Mouse (Mus musculus) urinary bladder, postnatal 36 days (tissue): ENCODE results near the gene Mtus2.

ENCODE experiments used
- DNase-seq, 2 experiments: peaks; one replicate each; pipeline ENCODE4 v3.0.0; 2022; ENCODE audit warnings: low spot score in 2 of 2, mixed read lengths in 1 of 2

Mtus2 gene

DNA sequence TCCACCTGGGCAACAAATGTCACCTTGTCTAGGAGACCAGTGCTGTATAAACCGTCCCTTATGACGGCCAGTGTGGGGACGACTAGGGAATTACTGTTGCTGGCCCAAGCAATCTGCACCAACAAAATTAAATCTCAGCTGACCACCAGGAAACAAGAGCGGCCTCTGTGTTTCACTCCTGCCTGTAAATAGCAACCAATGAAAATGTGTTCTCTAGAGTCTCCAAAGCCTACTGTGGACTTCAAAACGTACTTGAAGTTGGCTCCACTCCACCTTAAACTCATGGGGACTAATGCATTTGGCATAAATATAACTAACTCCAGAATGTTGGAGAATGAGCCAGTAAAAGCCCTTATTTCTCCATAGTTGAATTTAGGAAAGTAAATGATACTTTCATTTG, 387.3 kb downstream of the Mtus2 start:
- no peak for DNase-seq

DNA sequence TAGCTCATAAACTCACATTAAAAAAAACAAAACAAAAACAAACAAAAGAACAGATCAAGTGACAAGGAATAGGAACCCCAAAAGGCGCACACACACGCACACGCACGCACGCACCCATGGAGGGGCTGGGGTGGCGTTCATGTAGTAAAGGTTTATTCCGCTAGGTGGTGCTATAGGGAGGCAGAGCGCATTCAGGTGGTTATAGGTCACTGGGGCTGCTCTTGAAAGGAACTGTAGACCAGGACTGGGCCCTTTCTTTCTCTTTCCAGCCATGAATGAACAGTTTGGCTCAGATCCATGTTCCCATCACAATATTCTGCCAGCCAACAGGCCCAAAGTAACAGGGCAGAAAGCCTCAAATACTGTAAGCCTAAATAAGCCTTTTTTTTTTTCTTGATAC, 389.4 kb downstream of the Mtus2 start:
- DNase-seq, result no peak

DNA sequence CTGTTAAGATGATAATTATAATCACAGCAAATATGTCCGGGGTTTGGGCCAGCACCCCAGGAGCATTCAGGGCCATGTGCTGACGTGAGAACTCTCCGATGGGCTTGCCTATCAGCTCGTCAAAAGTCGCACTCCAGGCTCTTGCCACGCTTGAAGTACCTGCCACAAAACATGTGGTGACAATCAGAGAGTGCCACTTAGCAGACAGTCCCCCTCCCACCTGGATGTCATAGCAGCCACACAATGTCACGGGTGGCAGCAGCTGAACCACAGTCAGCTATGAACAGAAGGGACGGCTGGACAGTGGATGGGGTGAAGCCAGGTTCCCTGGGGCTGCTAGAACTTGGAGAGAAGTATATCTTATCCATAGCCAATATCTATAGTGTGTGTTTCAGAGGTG, 391.0 kb downstream of the Mtus2 start:
- DNase-seq, result no peak

DNA sequence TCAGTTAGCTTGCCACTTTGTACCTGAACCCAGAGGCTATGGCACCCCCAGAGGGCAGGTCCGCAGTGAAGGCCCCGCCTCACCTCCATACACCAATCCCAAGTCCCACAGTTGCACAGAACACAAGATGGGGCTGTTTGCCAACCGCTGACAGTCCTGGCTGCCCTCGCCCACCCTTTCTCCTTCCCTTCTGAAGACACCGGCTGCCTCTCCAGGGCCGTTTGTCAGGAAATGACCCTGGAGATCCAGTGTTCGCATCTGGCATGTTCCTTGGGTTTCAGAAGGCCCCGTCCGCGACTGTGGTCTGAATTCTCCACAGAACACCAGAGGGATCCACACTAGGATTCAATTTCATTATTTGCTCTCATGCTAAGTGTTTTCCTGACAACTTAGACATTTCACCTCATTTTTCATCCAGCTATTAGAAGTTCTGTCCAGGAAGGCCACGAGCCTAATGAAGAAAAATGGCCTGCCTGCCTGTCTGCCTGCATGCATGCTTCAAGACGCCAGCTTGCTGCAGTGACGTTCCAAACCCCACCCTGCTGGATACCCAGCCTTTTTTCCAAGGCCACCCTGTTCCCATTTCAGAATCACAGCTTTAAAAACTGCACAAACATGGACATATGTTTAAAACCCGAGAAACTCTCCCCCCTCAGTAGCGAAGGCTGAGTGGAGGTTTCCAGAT, 392.3 kb downstream of the Mtus2 start:
- DNase-seq, result no peak

DNA sequence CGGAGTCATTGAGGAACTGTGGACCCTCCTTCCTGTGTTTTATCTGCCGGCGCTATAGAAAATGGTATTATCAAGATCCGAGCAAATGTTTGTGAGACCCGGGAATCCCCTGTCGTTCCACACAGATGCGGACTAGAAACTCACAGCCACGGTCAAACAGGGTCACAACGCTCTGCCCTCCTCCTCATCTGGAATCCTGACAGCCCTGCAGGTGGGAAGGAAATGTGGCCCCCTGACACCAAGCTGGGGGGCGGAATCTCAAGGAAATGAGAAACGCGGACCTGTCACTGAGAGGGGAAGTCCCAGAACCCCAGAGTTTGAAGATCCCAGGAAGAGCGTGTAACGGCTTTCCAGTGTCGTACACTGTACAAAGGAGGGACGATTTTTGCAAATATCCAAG, 396.3 kb downstream of the Mtus2 start:
- no peak for DNase-seq

DNA sequence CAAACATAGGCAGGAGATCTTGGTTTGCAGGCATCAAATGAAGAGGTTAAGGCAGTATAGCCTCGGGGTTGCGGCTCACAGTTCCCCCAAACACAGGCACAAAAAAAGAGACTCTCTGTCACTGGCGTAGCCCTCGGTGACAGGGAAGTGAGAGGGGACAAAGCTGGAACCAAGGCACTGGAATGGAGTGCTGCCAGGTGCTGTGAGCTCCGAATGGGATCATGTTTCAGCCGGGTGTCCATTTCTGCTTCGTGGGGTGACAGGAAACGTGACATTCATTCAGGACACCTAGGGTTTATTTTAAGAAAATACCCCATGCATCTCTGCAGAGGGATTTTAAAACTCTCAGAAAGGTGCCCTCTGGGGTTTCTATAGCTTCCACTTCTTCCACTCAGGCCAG, 397.4 kb downstream of the Mtus2 start:
- no peak for DNase-seq

DNA sequence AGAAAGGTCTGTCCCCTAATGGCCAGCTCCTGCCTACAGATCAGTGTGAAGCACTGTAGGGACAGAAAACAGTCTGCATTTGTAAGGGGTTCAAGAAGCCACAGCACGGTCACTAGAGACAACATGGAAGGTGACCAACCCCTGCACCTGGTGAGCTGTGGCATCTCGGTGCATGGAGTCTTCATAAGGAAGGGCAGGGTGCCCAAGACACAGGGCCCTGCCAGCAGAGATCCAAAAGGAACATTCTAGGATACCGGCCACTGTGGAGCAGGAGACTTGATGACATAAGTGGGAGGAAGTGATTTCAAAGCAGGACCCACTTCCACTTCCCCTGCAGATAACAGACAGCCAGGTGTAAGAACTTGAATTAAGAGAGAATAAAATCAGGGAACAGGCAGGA, 398.7 kb downstream of the Mtus2 start:
- DNase-seq, result no peak

DNA sequence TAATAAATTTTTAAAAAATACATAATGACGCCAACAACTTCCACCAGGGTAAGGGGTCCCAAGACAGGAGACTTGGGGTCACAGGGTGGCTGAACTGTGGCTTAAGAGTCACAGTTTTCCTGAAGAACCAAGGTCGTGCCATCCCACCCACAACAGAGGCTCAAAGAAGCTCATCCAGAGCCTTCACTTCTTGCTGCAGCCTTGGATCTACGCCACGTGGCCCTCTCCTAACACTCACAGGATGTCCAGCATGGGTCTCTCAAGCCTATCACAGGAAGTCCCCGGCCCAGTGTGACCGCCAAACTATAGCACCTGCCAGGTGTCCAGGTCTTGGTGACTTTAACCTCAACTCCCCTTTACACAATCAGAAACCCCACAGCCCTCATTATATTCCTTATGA, 400.0 kb downstream of the Mtus2 start:
- no peak for DNase-seq

DNA sequence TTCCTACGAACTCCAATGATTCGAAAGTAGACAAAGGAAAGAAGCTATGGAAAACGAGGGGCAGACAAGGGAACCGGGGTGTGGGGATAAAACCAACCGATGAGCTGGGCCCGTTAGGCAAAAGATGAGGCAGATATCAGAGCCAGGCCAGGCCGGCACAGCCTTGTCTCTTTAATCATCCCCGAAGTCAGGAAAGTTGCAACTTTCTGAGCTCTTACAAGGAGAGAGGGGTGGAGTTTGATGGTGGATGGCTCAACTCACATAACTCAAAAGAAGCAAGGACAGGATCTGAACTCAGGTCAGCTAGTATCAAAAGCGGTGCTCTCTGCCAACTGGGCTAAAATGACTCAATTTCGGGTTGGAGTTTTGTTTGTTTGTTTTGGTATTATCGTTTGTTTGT, 402.0 kb downstream of the Mtus2 start:
- DNase-seq, result no peak

DNA sequence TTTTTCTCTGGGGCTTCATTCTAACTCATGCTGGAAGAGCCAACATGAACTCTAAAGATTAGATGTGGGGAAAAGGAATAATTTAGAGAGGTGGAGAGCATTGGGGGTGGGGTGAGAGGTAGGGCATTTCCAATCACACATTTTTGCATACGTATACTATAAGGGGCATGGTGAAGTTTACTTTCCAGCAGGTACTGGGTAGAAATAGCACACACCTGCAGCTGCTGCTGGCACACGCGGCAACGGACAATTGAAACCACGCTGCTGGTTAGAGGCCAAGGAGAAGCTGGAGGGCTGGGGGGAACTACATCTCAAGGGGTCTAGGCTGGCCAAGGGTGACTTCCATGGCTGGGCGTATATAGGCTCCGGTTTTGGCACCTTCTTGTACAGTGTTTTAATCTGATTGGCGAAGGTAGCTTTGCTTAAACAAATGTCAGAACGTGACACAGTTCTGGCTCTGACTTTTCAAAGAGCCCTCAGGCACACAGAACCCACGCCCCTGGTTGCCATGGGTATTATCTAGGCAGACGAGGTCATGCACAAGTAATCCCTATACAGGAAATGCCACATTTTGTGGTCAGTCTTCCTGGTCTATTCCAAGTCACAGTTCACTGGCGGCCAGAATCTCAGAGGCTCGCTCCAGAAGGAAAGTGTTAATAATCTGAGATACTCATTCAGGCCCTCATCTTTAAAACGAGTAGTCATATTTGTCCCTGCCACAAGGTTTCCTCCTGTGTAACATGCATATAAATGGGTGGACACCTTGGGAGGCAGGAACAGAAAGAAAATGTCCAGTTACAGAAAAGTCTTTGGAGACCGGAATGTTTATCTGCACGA, 404.0 kb downstream of the Mtus2 start:
- peak; percentile 66 to 75 for DNase-seq

DNA sequence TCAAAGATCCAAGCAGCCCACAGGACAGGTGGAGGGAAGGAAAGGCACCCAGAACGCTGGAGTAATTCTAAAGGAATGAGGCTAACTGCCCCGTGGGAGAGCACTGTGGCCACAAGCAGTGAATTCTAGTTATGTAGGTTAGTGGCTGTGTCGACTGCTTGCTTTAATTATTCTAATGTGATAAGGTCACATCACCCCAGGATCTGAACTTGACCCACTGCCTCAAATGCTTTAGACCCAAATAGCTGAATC, 404.6 kb downstream of the Mtus2 start:
- no peak for DNase-seq

DNA sequence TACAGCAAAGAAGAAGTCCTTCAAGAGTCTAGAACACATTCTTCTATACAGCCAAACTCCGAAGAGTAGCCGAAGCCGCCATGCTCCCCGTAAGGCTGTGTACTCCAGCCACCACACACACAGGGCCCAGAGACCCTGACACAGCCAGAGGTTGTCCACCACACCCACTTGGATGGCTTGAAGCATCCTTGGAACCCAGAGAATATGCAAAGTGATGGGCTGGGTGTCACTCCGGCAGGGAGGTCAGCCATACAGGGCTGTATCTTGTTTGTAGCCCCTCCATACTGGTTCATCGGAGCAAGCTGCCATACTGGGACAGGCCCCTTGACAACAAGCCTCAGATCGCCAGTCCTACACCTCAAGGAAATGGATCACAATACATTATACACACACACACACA, 405.2 kb downstream of the Mtus2 start:
- no peak for DNase-seq

DNA sequence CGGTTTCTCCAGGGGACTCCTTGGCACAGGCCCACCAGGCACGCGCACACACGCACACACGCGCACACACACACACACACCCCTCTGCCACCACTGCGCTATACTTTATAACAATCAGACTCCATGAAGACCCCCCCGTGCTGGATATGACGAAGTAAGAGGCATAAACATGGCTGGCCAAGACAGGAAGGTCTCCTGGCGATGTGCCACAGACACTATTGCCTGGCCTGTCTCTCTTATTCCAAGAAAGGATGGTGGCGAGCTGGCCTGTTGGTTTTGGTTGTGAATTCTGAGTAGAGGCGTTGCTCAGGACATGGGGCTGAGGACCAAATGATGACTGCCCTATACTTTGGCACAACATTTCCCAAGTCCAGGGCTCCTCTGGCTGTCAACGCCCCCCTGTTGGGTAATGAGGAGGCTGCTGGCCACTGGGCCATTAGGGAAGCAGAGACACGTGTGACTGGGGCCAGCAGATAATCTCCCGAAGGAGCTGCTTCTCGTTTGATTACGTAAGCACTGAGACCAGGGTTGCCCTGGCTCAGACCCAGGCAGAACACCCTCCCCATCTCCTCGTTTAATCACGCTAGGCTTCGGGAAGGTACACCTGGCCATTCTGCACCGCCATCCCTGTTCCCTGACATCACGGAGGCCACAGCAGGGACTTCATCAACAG, 406.5 kb downstream of the Mtus2 start:
- DNase-seq, result no peak
